Mouse (Mus musculus): ENCODE results near the gene Foxf1.

- TF ChIP-seq CTCF (IDR thresholded peaks at IDR 0.05; ENCODE audit: low read depth) (peak; percentile 98), EP300 (IDR thresholded peaks at IDR 0.05; ENCODE audit: low read depth) (no peak)
These were observed 29.1 kb downstream of the Foxf1 start for GRCm38 (mm10) chr8:121113261-121113660.

All from liver, postnatal 0 days (tissue).